Mouse (Mus musculus): ENCODE data around the gene Pfn3. TPM values are rescaled to one million over a fixed set of nuclear protein-coding genes. Genes with fewer than 3 reads are reported as not detected.

Pfn3 gene
- total RNA-seq, 2 experiments from 2014 or later: not detected

DNA sequence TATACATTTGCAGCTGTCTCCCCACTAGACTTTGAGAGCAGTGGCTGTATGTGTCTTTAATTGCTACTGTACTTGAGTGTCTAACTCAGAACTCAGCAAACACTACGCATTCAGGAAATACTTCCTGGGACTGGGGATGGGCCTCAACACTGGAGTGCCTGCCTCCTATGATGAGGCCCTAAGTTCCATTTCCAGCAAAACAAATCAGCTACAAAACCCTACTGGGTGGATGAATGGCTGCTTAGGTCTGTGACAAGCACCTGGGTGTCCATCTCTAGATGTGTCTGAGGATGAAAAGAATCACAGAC lies 15.0 kb downstream of the Pfn3 start:
- DNase-seq (ENCODE audit: low spot score in 2 of 2): no peak

- no peak for DNase-seq (ENCODE audit: low spot score in 2 of 2)
Observed at GRCm38 (mm10) chr13:55399300-55400038, 15.6 kb downstream of the Pfn3 start.

GRCm38 (mm10) chr13:55398088-55398487 lies 16.9 kb downstream of the Pfn3 start, which contains the start of gene Slc34a1:
Gene Slc34a1, plus strand, starts transcription at chr13:55398187.
- DNase-seq (ENCODE audit: low spot score in 2 of 2): no peak

DNA sequence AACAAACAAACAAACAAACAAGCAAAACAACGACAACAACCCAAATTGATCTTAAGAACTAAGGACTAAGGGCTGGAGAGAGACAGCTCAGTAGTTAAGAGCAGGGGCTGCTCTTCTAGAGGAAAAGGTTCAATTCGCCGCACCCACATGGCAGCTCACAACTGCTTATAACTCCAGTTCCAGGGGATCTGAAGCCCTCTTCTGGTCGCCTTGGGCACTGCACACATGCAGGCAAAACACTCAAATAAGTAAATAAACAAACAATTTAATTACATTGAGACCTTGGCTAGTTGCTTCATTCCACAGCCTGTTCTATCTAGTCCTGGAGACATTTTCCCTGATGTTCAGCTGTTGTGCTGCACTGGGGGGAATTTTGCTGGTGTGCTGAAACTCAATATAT lies 22.1 kb downstream of the Pfn3 start:
- no peak for DNase-seq (ENCODE audit: low spot score in 2 of 2)

- no peak for DNase-seq (ENCODE audit: low spot score in 2 of 2)
Observed at GRCm38 (mm10) chr13:55391626-55392029, 23.4 kb downstream of the Pfn3 start.

- no peak for DNase-seq (ENCODE audit: low spot score in 2 of 2)
Observed at GRCm38 (mm10) chr13:55390644-55391043, 24.4 kb downstream of the Pfn3 start.

- peak; percentile 84 to 88 for DNase-seq (ENCODE audit: low spot score in 2 of 2)
Observed at GRCm38 (mm10) chr13:55381790-55382189, 33.2 kb downstream of the Pfn3 start.

DNA sequence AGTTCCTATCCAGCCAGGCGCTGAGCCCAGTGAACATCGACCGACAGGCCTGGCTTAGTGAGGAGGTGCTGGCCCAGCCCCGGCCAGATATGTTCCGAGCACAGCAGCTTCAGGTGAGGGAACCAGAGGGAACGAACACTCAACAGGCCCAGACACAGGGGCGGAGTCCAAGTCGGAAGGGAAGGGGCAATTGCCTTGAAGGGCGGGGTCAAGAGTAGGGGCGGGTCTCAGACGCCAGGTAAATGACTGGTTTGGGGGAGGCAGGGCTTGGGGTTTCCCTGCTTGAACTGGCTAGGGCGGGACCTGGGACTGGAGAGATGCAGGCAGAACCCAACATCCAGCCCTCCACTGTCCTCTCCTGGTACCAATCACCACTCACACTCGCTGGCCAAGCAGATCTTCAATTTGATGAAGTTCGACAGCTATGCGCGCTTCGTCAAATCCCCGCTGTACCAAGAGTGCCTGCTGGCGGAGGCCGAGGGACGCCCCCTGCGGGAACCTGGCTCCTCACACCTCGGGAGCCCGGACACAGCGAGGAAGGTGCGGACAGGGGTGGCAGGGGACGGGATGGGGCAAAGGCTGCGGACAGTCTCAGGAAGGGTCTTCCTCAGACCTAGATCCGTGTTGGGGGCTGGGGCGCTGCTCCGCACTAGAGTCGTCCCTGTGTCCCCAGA lies 36.0 kb downstream of the Pfn3 start:
- DNase-seq (ENCODE audit: low spot score in 2 of 2): no peak

DNA sequence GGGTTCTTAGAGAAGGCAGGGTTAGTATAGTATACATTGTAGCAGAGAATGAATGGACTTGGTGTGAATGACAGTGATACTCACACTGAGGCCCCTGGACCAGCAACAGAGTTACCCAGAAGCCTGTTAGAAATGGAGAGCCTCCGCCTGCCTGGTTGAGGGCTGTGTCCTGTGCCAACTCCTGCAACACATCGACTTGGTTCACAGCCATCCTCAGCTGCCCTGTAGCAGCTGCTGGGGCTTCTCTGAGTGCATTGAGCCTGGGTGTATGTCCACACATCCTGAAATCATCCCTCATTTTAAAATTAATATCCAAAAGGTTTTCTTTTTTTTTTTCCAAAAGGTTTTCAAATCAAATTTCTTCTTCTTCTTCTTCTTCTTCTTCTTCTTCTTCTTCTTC lies 39.2 kb downstream of the Pfn3 start:
- no peak for DNase-seq (ENCODE audit: low spot score in 2 of 2)

DNA sequence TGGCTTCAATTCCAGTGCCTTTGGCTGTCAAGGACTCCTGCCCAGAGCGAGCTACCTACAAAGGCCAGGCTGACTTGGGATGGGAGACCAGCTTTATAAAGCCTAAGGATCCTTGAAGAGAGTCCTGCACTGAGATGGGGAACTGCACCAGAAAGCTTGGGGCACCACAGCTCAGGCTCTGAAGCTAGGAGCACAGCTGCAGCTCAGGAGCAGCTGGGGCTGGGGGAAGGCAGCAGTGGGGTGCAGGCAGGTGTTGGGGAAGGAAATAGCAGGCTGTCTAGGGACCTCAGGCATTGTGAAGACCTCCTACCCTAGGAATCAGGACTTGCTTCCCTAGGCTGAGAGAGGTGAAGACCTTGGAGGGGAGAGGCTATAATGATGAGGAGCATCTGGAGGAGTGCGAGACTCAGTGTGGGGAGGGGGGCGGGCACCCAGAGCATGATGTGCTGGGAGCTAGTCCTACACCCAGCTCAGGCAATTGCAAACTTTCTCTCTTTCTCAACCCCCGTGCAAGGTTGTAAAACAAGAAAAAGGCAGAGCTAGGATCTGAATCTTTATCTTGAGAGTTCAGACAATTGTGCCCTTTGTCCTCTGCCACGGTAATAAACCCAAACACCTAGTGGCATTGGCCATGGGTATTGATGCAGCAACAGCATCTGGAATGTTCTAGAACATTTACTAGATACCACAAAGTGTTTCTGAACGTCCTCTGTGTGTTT lies 40.7 kb downstream of the Pfn3 start:
- DNase-seq (ENCODE audit: low spot score in 2 of 2): no peak

GRCm38 (mm10) chr13:55371740-55372139 lies 43.3 kb downstream of the Pfn3 start:
- no peak for DNase-seq (ENCODE audit: low spot score in 2 of 2)

DNA sequence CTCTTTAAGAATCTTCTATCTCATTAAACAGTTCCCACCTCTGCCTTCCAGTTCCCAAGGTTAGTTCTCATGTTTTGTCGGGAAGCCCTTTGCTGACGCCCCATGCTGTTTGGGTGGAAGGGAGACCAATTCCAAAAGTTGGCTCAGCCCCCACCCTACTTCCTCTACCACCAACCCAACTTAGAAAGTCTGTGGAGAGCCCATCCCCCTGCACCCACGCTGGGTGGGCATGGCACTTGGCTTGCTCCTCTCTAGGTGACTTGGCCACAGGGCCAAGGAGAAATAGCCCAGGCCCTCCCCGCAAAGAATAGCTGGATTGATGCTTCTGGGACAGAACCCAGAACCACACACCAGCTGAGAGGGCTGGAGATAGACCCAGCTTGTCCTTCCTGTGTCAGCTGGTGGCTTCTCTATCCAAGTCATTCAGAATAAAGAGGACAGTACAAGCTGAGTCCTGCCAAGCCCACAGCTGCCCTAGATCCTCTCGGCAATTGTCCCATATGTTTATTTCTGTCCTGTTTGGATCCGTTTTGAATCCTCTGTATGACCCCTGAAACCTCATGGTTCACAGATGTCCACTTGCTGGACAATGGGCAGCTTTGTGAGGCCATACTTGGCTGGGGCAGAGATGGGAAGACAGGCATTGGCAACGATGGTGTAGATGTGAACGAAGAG lies 43.9 kb downstream of the Pfn3 start:
- no peak for DNase-seq (ENCODE audit: low spot score in 2 of 2)

- DNase-seq (ENCODE audit: low spot score in 2 of 2): no peak
Observed at GRCm38 (mm10) chr13:55370234-55370633, 44.8 kb downstream of the Pfn3 start.

- DNase-seq (ENCODE audit: low spot score in 2 of 2): peak; percentile 48 to 57
Observed at GRCm38 (mm10) chr13:55369531-55370114, 45.4 kb downstream of the Pfn3 start, which contains the start of gene Rgs14. Gene Rgs14, plus strand, starts transcription at chr13:55369732.

- no peak for DNase-seq (ENCODE audit: low spot score in 2 of 2)
Observed at GRCm38 (mm10) chr13:55368401-55368800, 46.6 kb downstream of the Pfn3 start.

Small RNA genes within 50 kb of the gene (microRNA-seq; reads per million reads assigned to microRNA genes)
- 3.5 to 5.3 reads per million in 2 experiments for gene Mir6943

Other genes starting within 250 kb of the Pfn3 start
- 100 to 1,000 TPM; 109 to 115 TPM for gene Nsd1, start 205.4 kb downstream of the Pfn3 start, total RNA-seq (2021)
- 100 to 1,000 TPM; 171 to 182 TPM for gene Prelid1, start 94.7 kb downstream of the Pfn3 start, total RNA-seq (2021)
- 10 to 100 TPM; 87.6 to 89.3 TPM for gene Rab24, start 93.3 kb downstream of the Pfn3 start, total RNA-seq (2021)
- gene Mxd3, start 85.4 kb downstream of the Pfn3 start, total RNA-seq (2021): 1 to 10 TPM; 1.1 to 1.8 TPM
- 10 to 100 TPM; 54.4 to 59.1 TPM for gene Lman2, start 52.4 kb downstream of the Pfn3 start, total RNA-seq (2021)
- gene Rgs14, start 45.5 kb downstream of the Pfn3 start, total RNA-seq (2021): 10 to 100 TPM; 57.5 to 60.7 TPM
- gene Slc34a1, start 17.0 kb downstream of the Pfn3 start, total RNA-seq (2021): not detected
- under 1 TPM; 0.33 to 0.68 TPM for gene F12, start 11.6 kb upstream of the Pfn3 start, total RNA-seq (2021)
- gene Grk6, start 29.8 kb upstream of the Pfn3 start, total RNA-seq (2021): 10 to 100 TPM; 63.2 to 64.6 TPM
- gene Prr7, start 49.0 kb upstream of the Pfn3 start, total RNA-seq (2021): 10 to 100 TPM; 66.6 to 70.1 TPM
- 100 to 1,000 TPM; 263 to 271 TPM for gene Dbn1, start 72.9 kb upstream of the Pfn3 start, total RNA-seq (2021)
- 100 to 1,000 TPM in 1 of 2 experiments, 10 to 100 TPM in 1; 91.7 to 101 TPM for gene Pdlim7, start 98.4 kb upstream of the Pfn3 start, total RNA-seq (2021)
- 10 to 100 TPM in 1 of 2 experiments, 1 to 10 TPM in 1; 9.1 to 12.2 TPM for gene Dok3, start 114.1 kb upstream of the Pfn3 start, total RNA-seq (2021)
- 10 to 100 TPM; 52.2 to 62.0 TPM for gene Ddx41, start 121.4 kb upstream of the Pfn3 start, total RNA-seq (2021)
- gene Fam193b, start 155.9 kb upstream of the Pfn3 start, total RNA-seq (2021): 10 to 100 TPM; 77.0 to 81.8 TPM
- gene Tmed9, start 158.5 kb upstream of the Pfn3 start, total RNA-seq (2021): 100 to 1,000 TPM; 133 to 142 TPM
- gene B4galt7, start 184.7 kb upstream of the Pfn3 start, total RNA-seq (2021): 10 to 100 TPM; 27.2 TPM
- 10 to 100 TPM; 37.1 to 43.7 TPM for gene Caml, start 207.8 kb upstream of the Pfn3 start, total RNA-seq (2021)
- gene Ddx46, start 219.8 kb upstream of the Pfn3 start, total RNA-seq (2021): 10 to 100 TPM; 40.3 to 45.4 TPM

All from left cerebral cortex, adult 18-20 months (tissue).